Mouse (Mus musculus): ENCODE measurements at regions not wholly inside any gene's neighbourhood (a gene's known extent, or its start where the extent isn't known, plus 50 kb on each side); places are given as distances from the start of the nearest gene placed in this dataset.

- WGBS, result 50% methylated on average over 2 of the region's 2 CpGs
- H3K27me3 ChIP-seq (ENCODE audit: control insufficient read depth, insufficient read depth, low read length), result no peaks in the 10 kb centered on the region
- H3K9ac ChIP-seq (ENCODE audit: low read depth, low read length), result no peak overlapping the region
- TF ChIP-seq CTCF (IDR thresholded peaks at IDR 0.05) (no peak), EP300 (IDR thresholded peaks at IDR 0.05; ENCODE audit: insufficient read depth, low read depth, low read length) (no peak), POLR2A (IDR thresholded peaks at IDR 0.05; ENCODE audit: insufficient read depth, low read depth, low read length) (no peak)
- H3K36me3 ChIP-seq (ENCODE audit: control insufficient read depth, insufficient read depth, low read length), result no peaks in the 10 kb centered on the region
- intact Hi-C loops (cut with DNase I), result no loop called here
- no peaks in the 10 kb centered on the region for H3K4me1 ChIP-seq (ENCODE audit: control insufficient read depth, insufficient read depth, low read length)
- H3K27ac ChIP-seq, result no peak overlapping the region
- DNase-seq, result no peak
- no peak overlapping the region for H3K4me3 ChIP-seq
- H3K79me2 ChIP-seq (replicated peaks; ENCODE audit: control insufficient read depth, insufficient read depth, low read length), result no peaks in the 10 kb centered on the region
Measured at GRCm38 (mm10) chr13:71275991-71276390, 434.4 kb upstream of the Adamts16 start.

GRCm38 (mm10) chr13:71274139-71274538, 432.5 kb upstream of the Adamts16 start:
- intact Hi-C loops (cut with DNase I), result no loop called here
- Histone ChIP-seq H3K4me3 (no peak overlapping the region), H3K27ac (no peak overlapping the region), H3K36me3 (ENCODE audit: control insufficient read depth, insufficient read depth, low read length) (no peaks in the 10 kb centered on the region), H3K4me1 (ENCODE audit: control insufficient read depth, insufficient read depth, low read length) (no peaks in the 10 kb centered on the region), H3K9ac (ENCODE audit: low read depth, low read length) (no peak overlapping the region), H3K27me3 (ENCODE audit: control insufficient read depth, insufficient read depth, low read length) (no peaks in the 10 kb centered on the region), H3K79me2 (replicated peaks; ENCODE audit: control insufficient read depth, insufficient read depth, low read length) (no peaks in the 10 kb centered on the region)
- no peak for DNase-seq
- TF ChIP-seq POLR2A (IDR thresholded peaks at IDR 0.05; ENCODE audit: insufficient read depth, low read depth, low read length) (no peak), CTCF (IDR thresholded peaks at IDR 0.05) (no peak), EP300 (IDR thresholded peaks at IDR 0.05; ENCODE audit: insufficient read depth, low read depth, low read length) (no peak)
- WGBS, result 48% methylated on average over 3 of the region's 3 CpGs

GRCm38 (mm10) chr13:71273485-71273884, 431.9 kb upstream of the Adamts16 start:
- Histone ChIP-seq H3K4me3 (no peak overlapping the region), H3K9ac (ENCODE audit: low read depth, low read length) (no peak overlapping the region), H3K79me2 (replicated peaks; ENCODE audit: control insufficient read depth, insufficient read depth, low read length) (no peaks in the 10 kb centered on the region), H3K4me1 (ENCODE audit: control insufficient read depth, insufficient read depth, low read length) (no peaks in the 10 kb centered on the region), H3K36me3 (ENCODE audit: control insufficient read depth, insufficient read depth, low read length) (no peaks in the 10 kb centered on the region), H3K27me3 (ENCODE audit: control insufficient read depth, insufficient read depth, low read length) (no peaks in the 10 kb centered on the region), H3K27ac (no peak overlapping the region)
- intact Hi-C loops (cut with DNase I), result no loop called here
- 84% methylated on average over 5 of the region's 5 CpGs for WGBS
- TF ChIP-seq POLR2A (IDR thresholded peaks at IDR 0.05; ENCODE audit: insufficient read depth, low read depth, low read length) (no peak), EP300 (IDR thresholded peaks at IDR 0.05; ENCODE audit: insufficient read depth, low read depth, low read length) (no peak), CTCF (IDR thresholded peaks at IDR 0.05) (no peak)
- no peak for DNase-seq

DNA sequence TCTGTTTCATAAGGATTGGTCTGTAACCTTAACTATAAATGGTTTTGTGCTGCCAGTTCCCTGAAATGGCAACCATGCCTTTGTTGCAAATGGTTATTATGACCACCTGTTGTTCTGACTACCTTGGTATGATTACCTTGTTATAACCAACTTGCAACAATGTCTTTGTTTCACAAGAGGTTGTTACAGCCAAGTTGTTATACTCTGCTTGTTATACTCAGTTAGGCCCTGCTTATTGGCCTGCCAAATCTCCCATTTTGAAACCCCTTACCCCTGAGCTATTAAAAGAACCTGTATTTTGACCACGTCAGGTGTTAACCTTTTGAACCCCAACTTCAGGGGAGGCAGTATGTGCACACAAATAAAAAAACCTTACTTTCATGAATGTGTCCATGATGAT, 431.5 kb upstream of the Adamts16 start:
- no peak for TF ChIP-seq EP300 (IDR thresholded peaks at IDR 0.05; ENCODE audit: insufficient read depth, low read depth, low read length)
- TF ChIP-seq POLR2A (IDR thresholded peaks at IDR 0.05; ENCODE audit: insufficient read depth, low read depth, low read length), result no peak
- no peak for TF ChIP-seq CTCF (IDR thresholded peaks at IDR 0.05)
- no peaks in the 10 kb centered on the region for H3K4me1 ChIP-seq (ENCODE audit: control insufficient read depth, insufficient read depth, low read length)
- no peak overlapping the region for H3K4me3 ChIP-seq
- 75% methylated on average over 1 of the region's 1 CpGs for WGBS
- H3K27me3 ChIP-seq (ENCODE audit: control insufficient read depth, insufficient read depth, low read length), result no peaks in the 10 kb centered on the region
- no peaks in the 10 kb centered on the region for H3K36me3 ChIP-seq (ENCODE audit: control insufficient read depth, insufficient read depth, low read length)
- H3K27ac ChIP-seq, result no peak overlapping the region
- intact Hi-C loops (cut with DNase I), result no loop called here
- DNase-seq, result no peak
- H3K79me2 ChIP-seq (replicated peaks; ENCODE audit: control insufficient read depth, insufficient read depth, low read length), result no peaks in the 10 kb centered on the region
- no peak overlapping the region for H3K9ac ChIP-seq (ENCODE audit: low read depth, low read length)

GRCm38 (mm10) chr13:71272431-71272830, 430.8 kb upstream of the Adamts16 start:
- DNase-seq, result no peak
- WGBS, result 61% methylated on average over 5 of the region's 5 CpGs
- intact Hi-C loops (cut with DNase I), result no loop called here
- H3K4me3 ChIP-seq, result no peak overlapping the region
- H3K9ac ChIP-seq (ENCODE audit: low read depth, low read length), result no peak overlapping the region
- TF ChIP-seq CTCF (IDR thresholded peaks at IDR 0.05) (no peak), POLR2A (IDR thresholded peaks at IDR 0.05; ENCODE audit: insufficient read depth, low read depth, low read length) (no peak), EP300 (IDR thresholded peaks at IDR 0.05; ENCODE audit: insufficient read depth, low read depth, low read length) (no peak)
- H3K36me3 ChIP-seq (ENCODE audit: control insufficient read depth, insufficient read depth, low read length), result no peaks in the 10 kb centered on the region
- H3K79me2 ChIP-seq (replicated peaks; ENCODE audit: control insufficient read depth, insufficient read depth, low read length), result no peaks in the 10 kb centered on the region
- H3K27me3 ChIP-seq (ENCODE audit: control insufficient read depth, insufficient read depth, low read length), result no peaks in the 10 kb centered on the region
- no peaks in the 10 kb centered on the region for H3K4me1 ChIP-seq (ENCODE audit: control insufficient read depth, insufficient read depth, low read length)
- no peak overlapping the region for H3K27ac ChIP-seq

- Histone ChIP-seq H3K36me3 (ENCODE audit: control insufficient read depth, insufficient read depth, low read length) (no peaks in the 10 kb centered on the region), H3K4me3 (no peak overlapping the region), H3K79me2 (replicated peaks; ENCODE audit: control insufficient read depth, insufficient read depth, low read length) (no peaks in the 10 kb centered on the region), H3K27ac (no peak overlapping the region), H3K4me1 (ENCODE audit: control insufficient read depth, insufficient read depth, low read length) (no peaks in the 10 kb centered on the region), H3K27me3 (ENCODE audit: control insufficient read depth, insufficient read depth, low read length) (no peaks in the 10 kb centered on the region), H3K9ac (ENCODE audit: low read depth, low read length) (no peak overlapping the region)
- no peak for DNase-seq
- intact Hi-C loops (cut with DNase I), result no loop called here
- TF ChIP-seq CTCF (IDR thresholded peaks at IDR 0.05) (no peak), POLR2A (IDR thresholded peaks at IDR 0.05; ENCODE audit: insufficient read depth, low read depth, low read length) (no peak), EP300 (IDR thresholded peaks at IDR 0.05; ENCODE audit: insufficient read depth, low read depth, low read length) (no peak)
- WGBS, result 74% methylated on average over 6 of the region's 6 CpGs
Measured at GRCm38 (mm10) chr13:71271727-71272418, 430.3 kb upstream of the Adamts16 start.

Measured in heart, adult 2 months (tissue).